Mouse (Mus musculus) heart, embryonic 12.5 days (tissue): Measurements from ENCODE around the gene Arhgap30. TPM values are rescaled to one million over a fixed set of nuclear protein-coding genes. Genes with fewer than 3 reads are reported as not detected.

Experiments used
- ATAC-seq: fragments of 200-750 bp; cut with Nextera tagmentation; 2 replicates; pipeline ENCODE4 v1.8.0; 2017; ENCODE audit warnings: moderate TSS enrichment, moderate library complexity; ENCODE audit not compliant: insufficient number of reproducible peaks, low FRiP score
- H3K27ac ChIP-seq: fragments of 300-500 bp; sonication (generic); 2 replicates; pipeline ENCODE4 v1.5.1; 2016; ENCODE audit warnings: mild to moderate bottlenecking, moderate library complexity; ENCODE audit not compliant: poor library complexity, severe bottlenecking
- H3K27me3 ChIP-seq: fragments of 300-500 bp; sonication (generic); replicated peaks from 2 replicates; pipeline ENCODE4 v1.6.1; 2016; ENCODE audit warnings: mild to moderate bottlenecking, moderate library complexity
- H3K36me3 ChIP-seq: fragments of 300-500 bp; sonication (generic); 2 replicates; pipeline ENCODE4 v1.6.1; 2016; ENCODE audit warnings: mild to moderate bottlenecking, moderate library complexity
- H3K4me1 ChIP-seq: fragments of 300-500 bp; sonication (generic); replicated peaks from 2 replicates; pipeline ENCODE4 v1.6.1; 2016; ENCODE audit warnings: mild to moderate bottlenecking
- H3K4me2 ChIP-seq: fragments of 300-500 bp; sonication (generic); 2 replicates; pipeline ENCODE4 v1.6.1; 2016; ENCODE audit warnings: mild to moderate bottlenecking, moderate library complexity
- H3K4me3 ChIP-seq: fragments of 300-500 bp; sonication (generic); 2 replicates; pipeline ENCODE4 v1.5.1; 2016; ENCODE audit warnings: mild to moderate bottlenecking
- H3K9ac ChIP-seq: fragments of 300-500 bp; sonication (generic); 2 replicates; pipeline ENCODE4 v1.6.1; 2016; ENCODE audit warnings: mild to moderate bottlenecking, moderate library complexity
- H3K9me3 ChIP-seq: fragments of 300-500 bp; sonication (generic); replicated peaks from 2 replicates; pipeline ENCODE4 v1.6.1; 2016; ENCODE audit warnings: mild to moderate bottlenecking, moderate library complexity
- WGBS: fragments of 180-500 bp; shearing (Covaris S2); methylation state at CpG from one replicate; pipeline ENCODE4 v1.1.7; 2016; 5-methylcytosine and 5-hydroxymethylcytosine counted together
- polyA plus RNA-seq: library from polyadenylated mRNA; unstranded; fragments of >200 nt; fragmentation: Nextera tagmentation; extraction: Ambion mirVana; gene quantifications from 2 replicates; pipeline ENCODE4 v1.2.1, GENCODE M21; 2016

Arhgap30 gene
- polyA plus RNA-seq, 1 experiment from 2014 or later = 0.68 TPM

GRCm38 (mm10) chr1:171447692-171448091 lies 58.9 kb downstream of the Arhgap30 start:
- peaks cover 28% of the 10 kb centered on the region for H3K4me1 ChIP-seq
- 27% methylated on average over 10 of the region's 10 CpGs for WGBS
- H3K4me3 ChIP-seq = peak overlapping the region; percentile 8; the same call in 1 of the 2 replicates
- peak overlapping the region; percentile 80 for H3K27ac ChIP-seq
- H3K4me2 ChIP-seq = peak overlapping the region; percentile 52
- ATAC-seq = no peak
- H3K9me3 ChIP-seq = peaks cover 5% of the 10 kb centered on the region
- peaks cover 4% of the 10 kb centered on the region; the same call in 1 of the 2 replicates for H3K36me3 ChIP-seq
- H3K9ac ChIP-seq = 0 out of 2 replicates have a peak overlapping the region, but pooled peaks have one; percentile 19
- no peaks in the 10 kb centered on the region for H3K27me3 ChIP-seq

- no peak for ATAC-seq
- no peaks in the 10 kb centered on the region for H3K36me3 ChIP-seq
- WGBS = 67% methylated on average over 11 of the region's 11 CpGs
Measured at GRCm38 (mm10) chr1:171450062-171450461, 61.3 kb downstream of the Arhgap30 start.

DNA sequence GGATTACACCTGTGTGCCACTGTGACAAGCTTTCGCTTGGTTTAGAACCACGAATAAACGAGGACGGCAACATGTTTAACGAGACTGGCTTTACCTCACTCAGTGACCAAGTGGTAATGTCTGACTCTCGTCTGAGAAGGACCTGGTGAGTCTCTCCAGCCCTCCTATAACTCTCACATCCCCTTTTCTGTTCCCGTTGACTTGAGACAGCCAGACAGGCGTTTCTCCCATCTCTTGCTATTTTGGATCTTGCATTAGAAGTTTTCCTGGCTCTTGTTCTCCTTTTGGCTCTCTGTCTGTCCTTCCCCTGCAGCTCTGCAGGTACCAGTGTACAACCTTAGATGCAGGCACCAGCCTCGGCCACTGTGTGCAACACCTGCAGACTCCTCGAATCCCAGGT lies 62.2 kb downstream of the Arhgap30 start:
- Histone ChIP-seq H3K4me3 (no peak overlapping the region), H3K4me1 (peaks cover 28% of the 10 kb centered on the region), H3K27ac (no peak overlapping the region), H3K4me2 (no peak overlapping the region), H3K9ac (no peak overlapping the region), H3K36me3 (no peaks in the 10 kb centered on the region), H3K9me3 (no peaks in the 10 kb centered on the region; the same call in 1 of the 2 replicates), H3K27me3 (no peaks in the 10 kb centered on the region)
- no peak for ATAC-seq
- WGBS = 79% methylated on average over 10 of the region's 10 CpGs

More at GRCm38 (mm10) chr1:171450062-171450461, 61.3 kb downstream of the Arhgap30 start:
- Histone ChIP-seq H3K9ac (no peak overlapping the region), H3K4me2 (no peak overlapping the region), H3K27ac (no peak overlapping the region), H3K9me3 (no peaks in the 10 kb centered on the region; the same call in 1 of the 2 replicates), H3K27me3 (no peaks in the 10 kb centered on the region), H3K4me1 (peaks cover 28% of the 10 kb centered on the region), H3K4me3 (no peak overlapping the region)

DNA sequence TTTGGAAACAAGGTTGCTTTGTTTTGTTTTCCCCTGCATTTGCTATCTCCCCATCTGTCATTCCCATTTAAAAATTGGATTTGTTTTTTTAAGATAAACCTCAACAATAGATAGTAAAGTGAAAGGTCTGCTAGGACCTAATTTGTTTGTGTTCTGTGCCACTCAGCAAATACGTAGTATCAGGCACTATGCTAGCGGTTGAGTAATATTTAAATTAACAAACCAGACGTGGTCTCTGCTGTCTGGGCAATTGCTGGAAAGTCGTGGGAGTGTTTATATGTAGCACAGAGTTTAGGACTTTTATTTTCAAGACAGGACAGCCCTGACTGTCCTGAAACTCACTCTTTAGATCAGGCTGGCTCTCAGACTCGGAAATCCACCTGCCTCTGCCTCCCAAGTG lies 63.8 kb downstream of the Arhgap30 start:
- no peak overlapping the region for H3K4me2 ChIP-seq
- H3K27me3 ChIP-seq = no peaks in the 10 kb centered on the region
- H3K9me3 ChIP-seq = no peaks in the 10 kb centered on the region
- H3K36me3 ChIP-seq = no peaks in the 10 kb centered on the region
- 66% methylated on average over 5 of the region's 5 CpGs for WGBS
- H3K9ac ChIP-seq = no peak overlapping the region
- H3K27ac ChIP-seq = no peak overlapping the region
- H3K4me3 ChIP-seq = no peak overlapping the region
- peaks cover 15% of the 10 kb centered on the region for H3K4me1 ChIP-seq
- no peak for ATAC-seq

- Histone ChIP-seq H3K4me3 (no peak overlapping the region), H3K27ac (no peak overlapping the region), H3K36me3 (no peaks in the 10 kb centered on the region), H3K4me1 (peaks cover 11% of the 10 kb centered on the region), H3K9me3 (no peaks in the 10 kb centered on the region), H3K9ac (no peak overlapping the region), H3K27me3 (no peaks in the 10 kb centered on the region), H3K4me2 (no peak overlapping the region)
- no peak for ATAC-seq
- WGBS = 80% methylated on average over 5 of the region's 5 CpGs
Measured at GRCm38 (mm10) chr1:171452923-171453322, 64.2 kb downstream of the Arhgap30 start.

DNA sequence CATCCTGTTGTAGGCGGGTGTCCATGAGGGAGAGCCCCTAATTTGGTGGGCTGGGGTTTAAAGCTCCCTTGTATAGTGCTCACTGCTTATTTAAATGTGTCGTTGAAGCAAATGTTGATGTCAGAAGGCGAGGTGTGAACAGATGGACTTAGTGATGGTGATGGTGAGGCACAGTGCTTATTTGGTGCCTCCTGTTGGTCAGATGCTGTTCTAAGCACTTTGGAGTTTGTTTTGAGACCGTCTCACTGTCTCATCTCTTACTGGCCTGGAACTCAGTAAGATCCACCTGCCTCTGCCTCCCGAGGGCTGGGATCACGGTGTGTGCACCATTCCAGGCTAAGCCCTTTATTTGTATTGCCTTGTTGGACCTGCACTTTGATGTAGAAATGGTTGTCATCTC lies 66.2 kb downstream of the Arhgap30 start:
- ATAC-seq = no peak
- peaks cover 14% of the 10 kb centered on the region for H3K4me1 ChIP-seq
- H3K36me3 ChIP-seq = no peaks in the 10 kb centered on the region
- no peak overlapping the region for H3K9ac ChIP-seq
- no peaks in the 10 kb centered on the region for H3K27me3 ChIP-seq
- no peak overlapping the region for H3K27ac ChIP-seq
- 78% methylated on average over 6 of the region's 6 CpGs for WGBS
- no peak overlapping the region for H3K4me3 ChIP-seq
- H3K4me2 ChIP-seq = no peak overlapping the region
- H3K9me3 ChIP-seq = no peaks in the 10 kb centered on the region

DNA sequence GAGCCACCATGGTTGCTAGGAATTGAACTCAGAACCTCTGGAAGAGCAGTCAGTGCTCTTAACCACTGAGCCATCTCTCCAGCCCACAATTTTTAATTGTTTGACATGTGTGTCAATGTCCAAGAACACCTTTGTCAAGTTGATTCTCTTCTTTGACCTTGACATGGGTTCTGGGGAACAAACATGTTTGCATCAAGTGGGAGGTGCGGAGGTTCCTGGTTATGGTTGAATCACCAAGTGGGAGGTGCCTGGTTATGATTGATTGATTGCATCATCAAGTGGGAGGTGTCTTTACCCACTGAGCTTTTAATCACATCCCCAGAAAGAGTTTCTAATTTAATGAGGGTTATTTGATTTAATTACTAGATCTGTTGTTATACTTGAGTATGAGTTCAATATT lies 68.8 kb downstream of the Arhgap30 start:
- Histone ChIP-seq H3K9me3 (no peaks in the 10 kb centered on the region), H3K4me3 (no peak overlapping the region), H3K9ac (no peak overlapping the region), H3K27me3 (no peaks in the 10 kb centered on the region), H3K36me3 (peaks cover 24% of the 10 kb centered on the region), H3K4me1 (peaks cover 18% of the 10 kb centered on the region), H3K4me2 (no peak overlapping the region), H3K27ac (no peak overlapping the region)
- WGBS = 100% methylated on average over 1 of the region's 1 CpGs
- ATAC-seq = no peak

DNA sequence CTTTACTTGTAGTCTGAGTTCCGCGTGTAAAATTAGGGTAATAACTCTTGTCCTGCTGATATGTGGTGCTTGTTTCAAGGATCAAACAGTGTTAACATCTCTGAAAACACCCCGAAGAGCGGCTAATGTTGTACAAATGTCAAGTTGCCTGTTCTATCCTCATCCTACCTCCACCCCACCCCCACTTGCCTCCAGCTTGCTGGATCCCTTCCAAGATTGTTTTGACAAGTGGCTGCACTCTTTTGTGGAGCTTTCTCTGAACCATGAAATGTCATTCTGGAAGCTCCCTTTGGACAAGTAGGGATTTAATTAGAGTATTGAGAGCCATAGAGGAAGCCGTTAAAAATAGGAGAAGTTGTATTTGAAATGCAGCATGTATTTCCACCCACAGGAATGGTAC lies 71.0 kb downstream of the Arhgap30 start:
- no peak overlapping the region for H3K27ac ChIP-seq
- no peaks in the 10 kb centered on the region for H3K9me3 ChIP-seq

More for the DNA sequence above, 71.0 kb downstream of the Arhgap30 start:
- H3K4me1 ChIP-seq = peaks cover 13% of the 10 kb centered on the region
- no peak overlapping the region for H3K9ac ChIP-seq
- no peaks in the 10 kb centered on the region for H3K27me3 ChIP-seq
- 58% methylated on average over 5 of the region's 5 CpGs for WGBS
- H3K4me2 ChIP-seq = no peak overlapping the region
- no peak overlapping the region for H3K4me3 ChIP-seq
- no peak for ATAC-seq
- H3K36me3 ChIP-seq = peaks cover 40% of the 10 kb centered on the region

Other genes with a start within 250 kb of the Arhgap30 start
- gene Sdhc, start 238.4 kb upstream of the Arhgap30 start, polyA plus RNA-seq = 420 and 425 TPM in 2 replicates
- gene Mpz, start 238.2 kb upstream of the Arhgap30 start, polyA plus RNA-seq = 0.11 and 0.15 TPM in 2 replicates
- 32.7 and 33.4 TPM in 2 replicates for gene Pcp4l1, start 192.7 kb upstream of the Arhgap30 start, polyA plus RNA-seq
- 0.19 and 0.22 TPM in 2 replicates for gene Nr1i3, start 175.0 kb upstream of the Arhgap30 start, polyA plus RNA-seq
- gene Tomm40l, start 166.4 kb upstream of the Arhgap30 start, polyA plus RNA-seq = 41.8 and 43.3 TPM in 2 replicates
- 10.7 and 46.5 TPM in 2 replicates for gene Apoa2, start 163.9 kb upstream of the Arhgap30 start, polyA plus RNA-seq
- gene Fcer1g, start 154.6 kb upstream of the Arhgap30 start, polyA plus RNA-seq = 15.3 and 16.4 TPM in 2 replicates
- 2.2 and 3.1 TPM in 2 replicates for gene Adamts4, start 138.5 kb upstream of the Arhgap30 start, polyA plus RNA-seq
- 443 and 471 TPM in 2 replicates for gene Ndufs2, start 137.6 kb upstream of the Arhgap30 start, polyA plus RNA-seq
- gene B4galt3, start 118.6 kb upstream of the Arhgap30 start, polyA plus RNA-seq = 49.5 and 56.1 TPM in 2 replicates
- 51.7 and 55.4 TPM in 2 replicates for gene Ppox, start 107.8 kb upstream of the Arhgap30 start, polyA plus RNA-seq
- 55.1 and 55.7 TPM in 2 replicates for gene Usp21, start 101.0 kb upstream of the Arhgap30 start, polyA plus RNA-seq
- gene Ufc1, start 93.9 kb upstream of the Arhgap30 start, polyA plus RNA-seq = 84.1 and 86.2 TPM in 2 replicates
- gene Dedd, start 59.8 kb upstream of the Arhgap30 start, polyA plus RNA-seq = 38.6 and 43.3 TPM in 2 replicates
- gene Nit1, start 43.3 kb upstream of the Arhgap30 start, polyA plus RNA-seq = 31.9 and 33.9 TPM in 2 replicates
- gene Pfdn2, start 43.3 kb upstream of the Arhgap30 start, polyA plus RNA-seq = 96.8 and 111 TPM in 2 replicates
- gene Klhdc9, start 28.2 kb upstream of the Arhgap30 start, polyA plus RNA-seq = 0.46 and 0.74 TPM in 2 replicates
- gene Nectin4, start 18.9 kb upstream of the Arhgap30 start, polyA plus RNA-seq = 0.17 and 0.52 TPM in 2 replicates
- 62.7 and 65.1 TPM in 2 replicates for gene Usf1, start 22.4 kb downstream of the Arhgap30 start, polyA plus RNA-seq
- gene Tstd1, start 29.9 kb downstream of the Arhgap30 start, polyA plus RNA-seq = 1.9 and 3.6 TPM in 2 replicates
- gene F11r, start 48.6 kb downstream of the Arhgap30 start, polyA plus RNA-seq = 70.7 and 71.0 TPM in 2 replicates
- 12.4 and 13.3 TPM in 2 replicates for gene Alyref2, start 114.5 kb downstream of the Arhgap30 start, polyA plus RNA-seq
- gene Itln1, start 146.3 kb downstream of the Arhgap30 start, polyA plus RNA-seq = not detected in 2 replicates
- gene Cd244a, start 170.2 kb downstream of the Arhgap30 start, polyA plus RNA-seq = not detected in 2 replicates
- gene Ly9, start 218.5 kb downstream of the Arhgap30 start, polyA plus RNA-seq = 0.10 TPM in 1 of 2 replicates, not detected in the other